Mouse (Mus musculus): ENCODE data around the gene Olfr1511. TPM values are rescaled to one million over a fixed set of nuclear protein-coding genes. Genes with fewer than 3 reads are reported as not detected.
"Not testable (repeated sequence)": the region's sequence is repeated elsewhere in the genome, so short reads cannot be mapped to it uniquely, and the experiment has no call there.

Olfr1511 gene
- polyA plus RNA-seq (2012; rRNA removed), result not detected in 2 replicates

GRCm38 (mm10) chr14:52397279-52397678, at the start of gene Olfr1511:
TSS of gene Olfr1511 (minus strand) at chr14:52397379.
- WGBS, result 70% methylated on average over 4 of the region's 4 CpGs

GRCm38 (mm10) chr14:52442690-52443089, 45.5 kb upstream of the Olfr1511 start, which contains the start of gene Olfr1509:
TSS of gene Olfr1509 (plus strand) at chr14:52442990.
- no peak for DNase-seq (ENCODE audit: low read depth, low spot score)

More at GRCm38 (mm10) chr14:52397279-52397678, at the start of gene Olfr1511:
- no peak for DNase-seq (ENCODE audit: low read depth, low spot score)

GRCm38 (mm10) chr14:52427686-52428085, 30.5 kb upstream of the Olfr1511 start:
- no peak for DNase-seq (ENCODE audit: low read depth, low spot score)

GRCm38 (mm10) chr14:52414273-52414672, 17.1 kb upstream of the Olfr1511 start, which contains the start of gene Olfr1510:
TSS of gene Olfr1510 (minus strand) at chr14:52414373.
- 78% methylated on average over 3 of the region's 3 CpGs for WGBS
- no peak for DNase-seq (ENCODE audit: low read depth, low spot score)

More at GRCm38 (mm10) chr14:52427686-52428085, 30.5 kb upstream of the Olfr1511 start:
- 90% methylated on average over 1 of the region's 1 CpGs for WGBS

- 71% methylated on average over 7 of the region's 10 CpGs for WGBS
These were observed 13.2 kb upstream of the Olfr1511 start for GRCm38 (mm10) chr14:52410142-52410919.

GRCm38 (mm10) chr14:52390084-52390848, 6.9 kb downstream of the Olfr1511 start:
- DNase-seq (ENCODE audit: low read depth, low spot score), result not testable (repeated sequence)
- WGBS, result 80% methylated on average over 9 of the region's 9 CpGs

More at GRCm38 (mm10) chr14:52410142-52410919, 13.2 kb upstream of the Olfr1511 start:
- not testable (repeated sequence) for DNase-seq (ENCODE audit: low read depth, low spot score)

GRCm38 (mm10) chr14:52379068-52379467, 18.1 kb downstream of the Olfr1511 start, which contains the start of gene Olfr1512:
TSS of gene Olfr1512 (minus strand) at chr14:52379168.
- no peak for DNase-seq (ENCODE audit: low read depth, low spot score)
- WGBS, result 76% methylated on average over 2 of the region's 2 CpGs

- DNase-seq (ENCODE audit: low read depth, low spot score), result no peak
- WGBS, result 88% methylated on average over 3 of the region's 3 CpGs
These were observed 28.4 kb downstream of the Olfr1511 start for GRCm38 (mm10) chr14:52368741-52369140.

- 59% methylated on average over 4 of the region's 4 CpGs for WGBS
- no peak for DNase-seq (ENCODE audit: low read depth, low spot score)
These were observed 40.9 kb downstream of the Olfr1511 start, which contains the start of gene Olfr1513 for GRCm38 (mm10) chr14:52356308-52356707. TSS of gene Olfr1513 (minus strand) at chr14:52356408.

Other genes with a start within 250 kb of the Olfr1511 start
- 10.9 and 11.5 TPM in 2 replicates for gene Supt16, start 200.0 kb downstream of the Olfr1511 start, polyA plus RNA-seq (2012; rRNA removed)
- 20.0 and 23.9 TPM in 2 replicates for gene Chd8, start 139.6 kb downstream of the Olfr1511 start, polyA plus RNA-seq (2012; rRNA removed)
- gene Tox4, start 118.2 kb downstream of the Olfr1511 start, polyA plus RNA-seq (2012; rRNA removed), result 21.6 and 28.6 TPM in 2 replicates
- 3.6 and 4.8 TPM in 2 replicates for gene Rab2b, start 117.8 kb downstream of the Olfr1511 start, polyA plus RNA-seq (2012; rRNA removed)
- gene Mettl3, start 92.3 kb downstream of the Olfr1511 start, polyA plus RNA-seq (2012; rRNA removed), result 14.1 and 14.4 TPM in 2 replicates
- gene Sall2, start 68.6 kb downstream of the Olfr1511 start, polyA plus RNA-seq (2012; rRNA removed), result 1.0 and 1.7 TPM in 2 replicates
- gene Olfr1513, start 41.0 kb downstream of the Olfr1511 start, polyA plus RNA-seq (2012; rRNA removed), result not detected in 2 replicates
- gene Olfr1512, start 18.2 kb downstream of the Olfr1511 start, polyA plus RNA-seq (2012; rRNA removed), result not detected in 2 replicates
- gene Olfr1510, start 17.0 kb upstream of the Olfr1511 start, polyA plus RNA-seq (2012; rRNA removed), result not detected in 2 replicates
- not detected in 2 replicates for gene Olfr1509, start 45.6 kb upstream of the Olfr1511 start, polyA plus RNA-seq (2012; rRNA removed)
- gene Olfr1508, start 70.1 kb upstream of the Olfr1511 start, polyA plus RNA-seq (2012; rRNA removed), result not detected in 2 replicates
- not detected in 2 replicates for gene Olfr1507, start 98.4 kb upstream of the Olfr1511 start, polyA plus RNA-seq (2012; rRNA removed)

Measured in large intestine, adult 2 months (tissue).